ENCODE assay signal across 16 mouse cellular contexts in genomic region chr10:37504468-37504867, GRCm38 (mm10).
A peak's percentile ranks its signal among the peaks of the same experiment; 100 is the strongest.
DNase-seq lines count a peak whose midpoint lies in the region; ATAC-seq lines count a peak whose summit lies in the region.
"Had no signal": no experiment of that assay in that cellular context is flagged by ENCODE, and none has a peak within 500 bp of the region (broad histone marks: within the 10 kb centered on the region; RNA-seq: fewer than 3 reads in every experiment).

No protein-coding gene starts in this region.

- H3K27me3 ChIP-seq in hindbrain, embryonic 16.5 days (replicated peaks; ENCODE audit: control insufficient read depth, insufficient read depth, low read length): no peaks in the 10 kb centered on the region
- H3K27me3 ChIP-seq in hindbrain, embryonic 10.5 days (ENCODE audit: insufficient read depth, poor library complexity, severe bottlenecking): no peaks in the 10 kb centered on the region
- no peaks in the 10 kb centered on the region for H3K27me3 ChIP-seq in neural tube, embryonic 11.5 days (ENCODE audit: control insufficient read depth, insufficient read depth, low read length)
- no peaks in the 10 kb centered on the region for H3K27me3 ChIP-seq in neural tube, embryonic 15.5 days (replicated peaks)
- H3K27me3 ChIP-seq: limb, embryonic 12.5 days; megakaryocyte, embryonic 14.5 days had no signal

- intact Hi-C loops in gastrocnemius, postnatal 36 days (cut with DNase I): no loop called here

- DNase-seq in hindbrain, embryonic 10.5 days (ENCODE audit: low spot score): no peak
- no peak for DNase-seq in neural tube, embryonic 11.5 days (ENCODE audit: low spot score)
- DNase-seq in gonadal fat pad, adult 2 months (ENCODE audit: low read depth): peak; percentile 94
- peak; percentile 40 for DNase-seq in retina, postnatal 1 day
- DNase-seq in gastrocnemius, postnatal 36 days: no peak
- no peak for DNase-seq in frontal cortex, postnatal 10 days (ENCODE audit: low spot score in 2 of 2)
- DNase-seq: cerebellum, adult 18-20 months; heart, postnatal 10 days; kidney, postnatal 10 days; right cerebral cortex, postnatal 14 days had no signal

- WGBS in hindbrain, embryonic 16.5 days: 58% methylated on average over 2 of the region's 2 CpGs
- 81% methylated on average over 2 of the region's 2 CpGs for WGBS in hindbrain, embryonic 10.5 days
- 54% methylated on average over 2 of the region's 2 CpGs for WGBS in neural tube, embryonic 11.5 days
- WGBS in neural tube, embryonic 15.5 days: 46% methylated on average over 2 of the region's 2 CpGs

- peak; percentile 42; the same call in 1 of the 2 replicates for ATAC-seq in hindbrain, embryonic 16.5 days
- 0 out of 2 replicates have a peak, but pooled peaks have one; percentile 27 for ATAC-seq in neural tube, embryonic 11.5 days (ENCODE audit: insufficient read depth, low FRiP score, low TSS enrichment)
- no peak for ATAC-seq in neural tube, embryonic 15.5 days (ENCODE audit: low FRiP score)
- ATAC-seq: forebrain, embryonic 16.5 days had no signal

- H3K4me2 ChIP-seq in hindbrain, embryonic 16.5 days (ENCODE audit: low read length): no peak overlapping the region
- H3K4me2 ChIP-seq in neural tube, embryonic 11.5 days (ENCODE audit: low read depth): no peak overlapping the region
- H3K4me2 ChIP-seq in neural tube, embryonic 15.5 days: no peak overlapping the region
- H3K4me2 ChIP-seq: limb, embryonic 12.5 days had no signal

- no peak overlapping the region for H3K4me3 ChIP-seq in hindbrain, embryonic 16.5 days (ENCODE audit: low read length)
- H3K4me3 ChIP-seq in hindbrain, embryonic 10.5 days: no peak overlapping the region
- no peak overlapping the region for H3K4me3 ChIP-seq in neural tube, embryonic 11.5 days (ENCODE audit: low read depth, low read length)
- no peak overlapping the region for H3K4me3 ChIP-seq in neural tube, embryonic 15.5 days (replicated peaks)
- H3K4me3 ChIP-seq: erythroblast, embryonic 14.5 days; limb, embryonic 12.5 days; megakaryocyte, embryonic 14.5 days had no signal

- no peaks in the 10 kb centered on the region for H3K36me3 ChIP-seq in hindbrain, embryonic 16.5 days (ENCODE audit: control insufficient read depth, insufficient read depth, low read length)
- no peaks in the 10 kb centered on the region for H3K36me3 ChIP-seq in hindbrain, embryonic 10.5 days
- H3K36me3 ChIP-seq in neural tube, embryonic 11.5 days (ENCODE audit: control insufficient read depth, insufficient read depth, low read length): no peaks in the 10 kb centered on the region
- no peaks in the 10 kb centered on the region for H3K36me3 ChIP-seq in neural tube, embryonic 15.5 days
- H3K36me3 ChIP-seq: limb, embryonic 12.5 days had no signal

- no peak overlapping the region for H3K27ac ChIP-seq in hindbrain, embryonic 16.5 days (ENCODE audit: low read depth, low read length)
- no peak overlapping the region for H3K27ac ChIP-seq in hindbrain, embryonic 10.5 days
- no peak overlapping the region for H3K27ac ChIP-seq in neural tube, embryonic 11.5 days (ENCODE audit: low read depth, low read length)
- H3K27ac ChIP-seq in neural tube, embryonic 15.5 days (replicated peaks): no peak overlapping the region
- H3K27ac ChIP-seq: limb, embryonic 12.5 days had no signal

- no peaks in the 10 kb centered on the region for H3K4me1 ChIP-seq in hindbrain, embryonic 16.5 days (ENCODE audit: control insufficient read depth, insufficient read depth, low read depth, low read length)
- H3K4me1 ChIP-seq in hindbrain, embryonic 10.5 days (replicated peaks): peaks cover 3% of the 10 kb centered on the region
- peaks cover 3% of the 10 kb centered on the region; the same call in 1 of the 2 replicates for H3K4me1 ChIP-seq in neural tube, embryonic 11.5 days (ENCODE audit: control insufficient read depth, insufficient read depth, low read length)
- no peaks in the 10 kb centered on the region for H3K4me1 ChIP-seq in neural tube, embryonic 15.5 days
- H3K4me1 ChIP-seq: limb, embryonic 12.5 days; megakaryocyte, embryonic 14.5 days had no signal

- no peaks in the 10 kb centered on the region for H3K9me3 ChIP-seq in hindbrain, embryonic 16.5 days (ENCODE audit: control insufficient read depth, low read length)
- peaks cover 6% of the 10 kb centered on the region; the same call in 1 of the 2 replicates for H3K9me3 ChIP-seq in hindbrain, embryonic 10.5 days
- H3K9me3 ChIP-seq in neural tube, embryonic 11.5 days (ENCODE audit: control insufficient read depth, low read length): no peaks in the 10 kb centered on the region
- H3K9me3 ChIP-seq in neural tube, embryonic 15.5 days (replicated peaks): no peaks in the 10 kb centered on the region
- H3K9me3 ChIP-seq: limb, embryonic 12.5 days; megakaryocyte, embryonic 14.5 days had no signal

- no peak overlapping the region for H3K9ac ChIP-seq in hindbrain, embryonic 16.5 days (ENCODE audit: low read depth, low read length)
- no peak overlapping the region; the same call in 1 of the 2 replicates for H3K9ac ChIP-seq in neural tube, embryonic 11.5 days (ENCODE audit: low read length)
- H3K9ac ChIP-seq in neural tube, embryonic 15.5 days (replicated peaks): no peak overlapping the region
- H3K9ac ChIP-seq: limb, embryonic 12.5 days had no signal

Comparison
In these comparisons a context has a peak if more than half of its experiments do, and no peak if none do; other contexts are left out.
1. DNase-seq: peak in gonadal fat pad, adult 2 months (single experiment) and retina, postnatal 1 day (single experiment); none in hindbrain, embryonic 10.5 days (single experiment), neural tube, embryonic 11.5 days (single experiment), gastrocnemius, postnatal 36 days (0 of 2) and frontal cortex, postnatal 10 days (0 of 2).